Mouse (Mus musculus): ENCODE results near the gene Agt. TPM values are rescaled to one million over a fixed set of nuclear protein-coding genes. Genes with fewer than 3 reads are reported as not detected.
A peak's percentile ranks its signal among the peaks of the same experiment; 100 is the strongest.

The Agt gene
- polyA plus RNA-seq (2015; fragmentation: Nextera tagmentation; extraction: Ambion mirVana): 0.21 TPM in 1 of 2 replicates, not detected in the other

- no peak within 1 kb of the TSS for H3K9ac ChIP-seq
- WGBS: 92% methylated on average over 2 of the region's 2 CpGs
Observed at GRCm38 (mm10) chr8:124569593-124569992, at the start of gene Agt. Agt (minus strand) TSS chr8:124569706.

DNA sequence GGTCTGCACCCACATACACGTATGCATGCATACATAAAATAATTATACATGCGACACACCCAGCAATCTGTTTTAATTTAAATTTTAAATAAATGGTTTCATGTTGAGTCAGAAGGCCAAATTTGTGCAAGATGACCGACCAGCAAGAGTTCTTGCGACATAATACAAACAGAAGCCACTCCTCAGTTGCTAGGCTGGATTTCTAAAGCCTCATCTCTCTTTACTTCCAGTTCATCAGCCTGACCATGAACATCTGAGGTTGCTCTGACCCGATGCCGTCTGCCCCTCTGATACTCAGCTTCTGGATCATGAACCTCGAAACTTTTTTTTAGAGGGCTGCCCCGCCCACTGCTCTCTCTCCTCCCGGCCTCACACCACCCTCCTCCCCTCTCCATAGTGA, 48.7 kb upstream of the Agt start:
- Histone ChIP-seq H3K9ac (no peak overlapping the region), H3K36me3 (ENCODE audit: poor library complexity, severe bottlenecking) (no peaks in the 10 kb centered on the region), H3K9me3 (replicated peaks) (no peaks in the 10 kb centered on the region), H3K4me3 (no peak overlapping the region), H3K4me2 (no peak overlapping the region), H3K27ac (no peak overlapping the region), H3K4me1 (peaks cover 27% of the 10 kb centered on the region), H3K27me3 (peaks cover 20% of the 10 kb centered on the region)
- ATAC-seq: no peak
- 59% methylated on average over 9 of the region's 9 CpGs for WGBS

More at GRCm38 (mm10) chr8:124569593-124569992, at the start of gene Agt:
- Histone ChIP-seq H3K9me3 (replicated peaks) (no peaks in the 10 kb centered on the region), H3K4me2 (no peak within 1 kb of the TSS), H3K4me1 (no peaks in the 10 kb centered on the region), H3K36me3 (ENCODE audit: poor library complexity, severe bottlenecking) (no peaks in the 10 kb centered on the region), H3K27me3 (no peaks in the 10 kb centered on the region), H3K4me3 (no peak within 1 kb of the TSS), H3K27ac (no peak within 1 kb of the TSS)
- ATAC-seq: no peak

- H3K36me3 ChIP-seq (ENCODE audit: poor library complexity, severe bottlenecking): no peaks in the 10 kb centered on the region
- peaks cover 26% of the 10 kb centered on the region for H3K4me1 ChIP-seq
- peak overlapping the region; percentile 64 for H3K9ac ChIP-seq
- peaks cover 20% of the 10 kb centered on the region for H3K27me3 ChIP-seq
- 5% methylated on average over 17 of the region's 17 CpGs for WGBS
- ATAC-seq: peak; percentile 83
- H3K4me2 ChIP-seq: peak overlapping the region; percentile 71
- H3K9me3 ChIP-seq (replicated peaks): no peaks in the 10 kb centered on the region
- H3K4me3 ChIP-seq: peak overlapping the region; percentile 38
- H3K27ac ChIP-seq: no peak overlapping the region; the same call in 1 of the 2 replicates
Observed at GRCm38 (mm10) chr8:124617266-124617869, 47.9 kb upstream of the Agt start.

DNA sequence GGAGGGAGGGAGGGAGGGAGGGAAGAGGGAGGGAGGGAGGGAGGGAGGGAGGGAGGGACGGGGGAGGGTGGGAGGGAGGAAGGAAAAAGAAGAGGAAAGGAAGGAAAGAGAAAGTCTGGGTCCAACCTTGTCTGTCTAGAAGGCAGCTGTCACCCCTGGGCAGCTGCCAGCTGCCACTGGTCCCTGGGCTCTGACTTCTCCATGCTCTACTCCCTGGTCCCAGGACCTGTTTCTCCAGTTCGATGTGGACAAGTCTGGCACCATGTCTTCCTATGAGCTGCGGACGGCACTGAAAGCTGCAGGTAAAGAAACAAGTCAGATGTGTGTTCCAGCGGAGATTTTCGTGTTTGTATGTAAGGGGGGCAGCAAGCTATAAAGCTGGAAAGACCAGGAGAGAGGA, 44.8 kb upstream of the Agt start:
- no peak overlapping the region for H3K9ac ChIP-seq
- H3K27ac ChIP-seq: no peak overlapping the region
- no peak for ATAC-seq
- H3K4me1 ChIP-seq: peaks cover 8% of the 10 kb centered on the region; the same call in 1 of the 2 replicates
- H3K4me2 ChIP-seq: no peak overlapping the region
- no peak overlapping the region for H3K4me3 ChIP-seq
- 89% methylated on average over 5 of the region's 6 CpGs for WGBS
- peaks cover 20% of the 10 kb centered on the region for H3K27me3 ChIP-seq
- no peaks in the 10 kb centered on the region for H3K36me3 ChIP-seq (ENCODE audit: poor library complexity, severe bottlenecking)
- no peaks in the 10 kb centered on the region for H3K9me3 ChIP-seq (replicated peaks)

GRCm38 (mm10) chr8:124608972-124609353, 39.5 kb upstream of the Agt start:
- no peak overlapping the region for H3K4me3 ChIP-seq
- no peak for ATAC-seq
- H3K27me3 ChIP-seq: peaks cover 8% of the 10 kb centered on the region; the same call in 1 of the 2 replicates
- no peak overlapping the region for H3K9ac ChIP-seq
- H3K4me1 ChIP-seq: no peaks in the 10 kb centered on the region
- H3K27ac ChIP-seq: no peak overlapping the region
- H3K4me2 ChIP-seq: no peak overlapping the region
- H3K9me3 ChIP-seq (replicated peaks): no peaks in the 10 kb centered on the region
- WGBS: 84% methylated on average over 9 of the region's 9 CpGs
- no peaks in the 10 kb centered on the region for H3K36me3 ChIP-seq (ENCODE audit: poor library complexity, severe bottlenecking)

GRCm38 (mm10) chr8:124608239-124608971, 38.9 kb upstream of the Agt start:
- no peak overlapping the region for H3K4me3 ChIP-seq
- WGBS: 75% methylated on average over 13 of the region's 13 CpGs

DNA sequence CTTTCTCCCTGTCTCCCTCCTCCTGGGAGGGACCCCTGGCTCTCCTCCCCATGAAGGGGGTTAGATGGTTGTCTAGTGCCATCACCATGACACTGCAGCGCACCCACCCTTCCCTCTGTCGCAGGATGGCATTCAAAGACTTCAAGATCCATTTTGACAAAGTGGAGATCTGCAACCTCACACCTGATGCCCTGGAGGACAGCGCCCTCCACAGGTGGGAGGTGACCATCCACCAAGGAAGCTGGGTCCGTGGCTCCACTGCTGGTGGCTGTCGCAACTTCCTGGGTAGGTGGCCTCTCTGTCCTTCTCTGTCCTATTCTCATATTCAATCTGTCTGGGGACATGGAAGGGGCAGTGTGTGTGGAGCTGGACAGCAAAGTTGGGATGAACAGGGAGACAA, 34.6 kb upstream of the Agt start:
- 80% methylated on average over 5 of the region's 5 CpGs for WGBS
- H3K4me3 ChIP-seq: no peak overlapping the region
- ATAC-seq: no peak
- H3K36me3 ChIP-seq (ENCODE audit: poor library complexity, severe bottlenecking): no peaks in the 10 kb centered on the region
- no peaks in the 10 kb centered on the region for H3K9me3 ChIP-seq (replicated peaks)
- no peaks in the 10 kb centered on the region for H3K4me1 ChIP-seq
- H3K27ac ChIP-seq: no peak overlapping the region
- H3K9ac ChIP-seq: no peak overlapping the region
- peaks cover 8% of the 10 kb centered on the region; the same call in 1 of the 2 replicates for H3K27me3 ChIP-seq
- no peak overlapping the region for H3K4me2 ChIP-seq

More at GRCm38 (mm10) chr8:124608239-124608971, 38.9 kb upstream of the Agt start:
- no peak overlapping the region for H3K27ac ChIP-seq
- no peaks in the 10 kb centered on the region for H3K4me1 ChIP-seq
- ATAC-seq: no peak
- no peaks in the 10 kb centered on the region for H3K9me3 ChIP-seq (replicated peaks)
- H3K4me2 ChIP-seq: no peak overlapping the region
- no peaks in the 10 kb centered on the region for H3K36me3 ChIP-seq (ENCODE audit: poor library complexity, severe bottlenecking)
- no peak overlapping the region for H3K9ac ChIP-seq
- H3K27me3 ChIP-seq: peaks cover 9% of the 10 kb centered on the region; the same call in 1 of the 2 replicates

DNA sequence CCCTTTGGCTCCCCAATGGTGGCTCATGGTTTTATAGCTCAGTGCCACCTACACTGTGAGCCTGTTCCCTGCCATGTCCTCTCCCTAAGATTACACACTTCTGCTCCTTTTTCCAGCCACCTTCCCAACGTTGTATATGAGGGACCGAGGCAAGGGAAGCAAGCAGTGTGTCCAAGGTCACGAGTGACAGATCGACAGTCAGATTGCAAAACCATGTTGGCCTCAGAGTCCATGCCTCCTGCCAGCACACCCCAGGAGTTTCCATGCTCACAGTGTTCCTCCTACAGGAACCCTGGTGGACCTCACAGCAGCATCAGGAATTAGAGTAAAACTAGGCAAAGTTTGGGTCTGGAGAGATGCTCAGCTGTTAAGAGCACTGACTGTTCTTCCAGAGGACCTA, 19.9 kb upstream of the Agt start:
- WGBS: 81% methylated on average over 4 of the region's 4 CpGs
- Histone ChIP-seq H3K4me2 (no peak overlapping the region), H3K9ac (no peak overlapping the region), H3K9me3 (replicated peaks) (no peaks in the 10 kb centered on the region), H3K4me3 (no peak overlapping the region), H3K36me3 (ENCODE audit: poor library complexity, severe bottlenecking) (no peaks in the 10 kb centered on the region), H3K4me1 (no peaks in the 10 kb centered on the region), H3K27ac (no peak overlapping the region), H3K27me3 (no peaks in the 10 kb centered on the region)
- no peak for ATAC-seq

DNA sequence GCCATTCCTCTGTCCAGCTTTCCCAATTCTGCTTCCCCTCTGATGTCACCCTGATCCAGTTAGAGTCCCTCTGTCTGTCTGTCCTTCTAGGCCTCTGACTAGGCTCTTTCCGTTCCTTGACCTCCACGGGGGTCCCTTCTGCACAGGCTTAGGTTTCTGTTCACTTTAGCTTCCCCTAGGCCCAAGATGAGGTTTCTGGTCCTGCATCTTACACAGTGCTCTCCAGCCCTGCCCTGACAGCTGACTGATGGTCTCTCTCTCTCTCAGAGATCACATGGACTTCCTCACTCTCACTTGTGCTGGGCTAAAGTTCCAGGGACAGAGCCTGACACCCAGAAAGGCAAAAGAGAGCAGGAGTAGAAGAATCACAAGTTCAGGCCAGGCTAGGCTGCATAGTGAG, 17.1 kb upstream of the Agt start:
- Histone ChIP-seq H3K27ac (no peak overlapping the region), H3K9ac (no peak overlapping the region), H3K27me3 (no peaks in the 10 kb centered on the region), H3K9me3 (replicated peaks) (no peaks in the 10 kb centered on the region), H3K4me1 (no peaks in the 10 kb centered on the region), H3K4me3 (no peak overlapping the region), H3K36me3 (ENCODE audit: poor library complexity, severe bottlenecking) (no peaks in the 10 kb centered on the region), H3K4me2 (no peak overlapping the region)
- WGBS: 80% methylated on average over 2 of the region's 2 CpGs
- no peak for ATAC-seq

DNA sequence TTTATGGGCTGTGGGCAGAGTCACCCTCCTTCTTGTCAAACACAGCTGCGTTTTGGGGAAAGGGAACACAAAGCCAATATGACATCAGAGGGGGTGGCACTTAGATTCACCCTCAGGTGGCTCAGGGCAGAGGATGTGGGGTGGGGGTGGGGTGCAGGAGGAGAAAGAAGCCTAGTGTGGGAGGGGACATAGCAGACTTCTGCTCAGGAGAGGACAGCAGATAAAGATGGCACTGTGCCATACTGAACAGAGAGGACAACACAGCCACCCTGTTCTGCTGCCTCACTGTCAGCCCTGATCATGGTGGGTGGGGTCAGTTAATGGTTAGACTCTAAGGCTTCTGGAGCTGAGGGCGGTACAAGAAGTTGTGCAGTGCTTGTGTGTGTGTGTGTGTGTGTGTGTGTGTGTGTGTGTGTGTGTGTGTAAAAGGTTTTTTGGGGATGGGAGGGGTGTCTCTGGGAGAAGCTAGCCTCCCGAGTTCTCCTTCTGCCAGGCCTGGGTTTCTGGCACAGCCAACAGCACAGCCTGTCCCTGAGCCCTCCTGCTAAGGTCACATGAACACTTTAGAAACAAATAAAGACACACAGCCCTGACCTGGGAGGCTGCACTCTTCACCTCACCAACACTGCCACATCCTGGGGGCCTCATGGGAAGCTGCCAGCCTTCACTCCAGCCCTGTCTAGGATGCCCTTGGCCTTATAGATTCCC, 16.4 kb upstream of the Agt start:
- no peak overlapping the region for H3K4me3 ChIP-seq

DNA sequence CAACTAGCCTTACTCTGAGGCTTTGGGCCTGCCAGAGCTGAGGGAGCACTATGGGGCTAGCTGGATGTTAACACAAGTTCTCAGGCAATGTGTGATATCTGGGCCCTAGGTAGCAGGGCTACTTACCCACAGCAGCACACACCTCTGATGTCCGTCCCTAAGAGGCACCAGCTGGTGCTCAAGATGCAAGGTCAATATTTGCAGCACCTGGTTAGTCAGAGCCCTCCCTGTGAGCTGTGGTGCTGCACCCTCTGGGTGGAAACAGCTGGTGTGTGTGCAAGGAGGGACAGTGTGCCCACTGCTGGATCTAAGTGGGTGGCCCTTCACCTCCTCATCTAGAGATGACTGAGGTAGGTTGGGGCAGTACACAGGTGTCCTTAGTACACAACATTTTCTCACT, 7.2 kb upstream of the Agt start:
- no peak overlapping the region for H3K9ac ChIP-seq
- no peak overlapping the region for H3K4me3 ChIP-seq
- 93% methylated on average over 1 of the region's 1 CpGs for WGBS
- no peak overlapping the region for H3K4me2 ChIP-seq
- no peaks in the 10 kb centered on the region for H3K36me3 ChIP-seq (ENCODE audit: poor library complexity, severe bottlenecking)
- no peaks in the 10 kb centered on the region for H3K4me1 ChIP-seq
- ATAC-seq: no peak
- no peak overlapping the region for H3K27ac ChIP-seq
- no peaks in the 10 kb centered on the region for H3K27me3 ChIP-seq
- H3K9me3 ChIP-seq (replicated peaks): no peaks in the 10 kb centered on the region

More for the DNA sequence above, 16.4 kb upstream of the Agt start:
- H3K9me3 ChIP-seq (replicated peaks): no peaks in the 10 kb centered on the region
- no peak overlapping the region for H3K9ac ChIP-seq
- no peak for ATAC-seq
- no peaks in the 10 kb centered on the region for H3K36me3 ChIP-seq (ENCODE audit: poor library complexity, severe bottlenecking)
- 60% methylated on average over 2 of the region's 3 CpGs for WGBS
- no peak overlapping the region for H3K4me2 ChIP-seq
- no peaks in the 10 kb centered on the region for H3K27me3 ChIP-seq
- H3K27ac ChIP-seq: no peak overlapping the region
- H3K4me1 ChIP-seq: no peaks in the 10 kb centered on the region

GRCm38 (mm10) chr8:124575811-124576210, 6.3 kb upstream of the Agt start, which contains the start of gene Capn9:
Capn9 (plus strand) TSS chr8:124576111.
- Histone ChIP-seq H3K9ac (no peak within 1 kb of the TSS), H3K4me3 (no peak within 1 kb of the TSS), H3K27me3 (no peaks in the 10 kb centered on the region), H3K36me3 (ENCODE audit: poor library complexity, severe bottlenecking) (no peaks in the 10 kb centered on the region), H3K4me1 (no peaks in the 10 kb centered on the region), H3K4me2 (no peak within 1 kb of the TSS), H3K27ac (no peak within 1 kb of the TSS), H3K9me3 (replicated peaks) (no peaks in the 10 kb centered on the region)
- ATAC-seq: no peak
- 92% methylated on average over 8 of the region's 8 CpGs for WGBS

All from forebrain, embryonic 13.5 days (tissue).